Mouse (Mus musculus) thymus, adult 2 months (tissue): ENCODE measurements around the gene Mogs.

Experiments used
- CTCF ChIP-seq: fragments of 200-500 bp; IDR thresholded peaks from 2 replicates; pipeline ENCODE4 v1.5.1; 2012; ENCODE audit warnings: mild to moderate bottlenecking, control low read depth, low read length, moderate library complexity, borderline replicate concordance; ENCODE audit not compliant: control insufficient read depth, poor library complexity, insufficient read depth; ENCODE audit errors: extremely low read depth
- POLR2A ChIP-seq: fragments of 200-500 bp; IDR thresholded peaks from 2 replicates; pipeline ENCODE4 v1.6.1; 2012; ENCODE audit warnings: mild to moderate bottlenecking, low read length, control low read depth, moderate library complexity; ENCODE audit not compliant: control insufficient read depth, poor library complexity, insufficient read depth; ENCODE audit errors: extremely low read depth

- TF ChIP-seq POLR2A: no peak
- TF ChIP-seq CTCF: no peak
Observed at GRCm38 (mm10) chr6:83092416-83093127, 22.7 kb upstream of the Mogs start.
